Comparison of ENCODE assay signal across 10 mouse cellular contexts in genomic region chr11:64752299-64752698, GRCm38 (mm10).
A peak's percentile ranks its signal among the peaks of the same experiment; 100 is the strongest.
DNase-seq lines count a peak whose midpoint lies in the region; ATAC-seq and TF ChIP-seq lines count a peak whose summit lies in the region.
"Had no signal": no experiment of that assay in that cellular context is flagged by ENCODE, and none has a peak within 500 bp of the region (broad histone marks: within the 10 kb centered on the region; RNA-seq: fewer than 3 reads in every experiment).

No protein-coding gene starts in this region.

- H3K9me3 ChIP-seq in liver, embryonic 13.5 days (replicated peaks) = no peaks in the 10 kb centered on the region

- WGBS in liver, embryonic 13.5 days (ENCODE audit: insufficient replicate concordance) = 37% methylated on average over 3 of the region's 3 CpGs

- no peaks in the 10 kb centered on the region for H3K36me3 ChIP-seq in liver, embryonic 13.5 days

- H3K4me3 ChIP-seq in gastrocnemius, adult 2 months = no peak overlapping the region
- H3K4me3 ChIP-seq in liver, embryonic 13.5 days (replicated peaks) = no peak overlapping the region

- H3K27ac ChIP-seq in gastrocnemius, adult 2 months = no peak overlapping the region
- no peak overlapping the region for H3K27ac ChIP-seq in liver, embryonic 13.5 days

- intact Hi-C loops in gastrocnemius, adult 2 months (cut with DNase I) = no loop called here

- no peaks in the 10 kb centered on the region for H3K27me3 ChIP-seq in liver, embryonic 13.5 days

- DNase-seq in gastrocnemius, adult 2 months = no peak
- no peak for DNase-seq in gastrocnemius, postnatal 4 days (ENCODE audit: low spot score in 2 of 2)
- DNase-seq in retina, postnatal 1 day = peak; percentile 4
- no peak for DNase-seq in retina, embryonic 14.5 days (ENCODE audit: low spot score)
- peak; percentile 3 for DNase-seq in liver, embryonic 13.5 days
- DNase-seq in adrenal gland, postnatal 14 days = no peak
- no peak for DNase-seq in right cerebral cortex, adult 2 months (ENCODE audit: low spot score in 2 of 2)
- DNase-seq in cerebellum, adult 11-12 months = no peak
- DNase-seq: adrenal gland, adult 2 months; gastrocnemius, postnatal 10 days had no signal

- H3K4me1 ChIP-seq in liver, embryonic 13.5 days (replicated peaks) = no peaks in the 10 kb centered on the region

- no peak overlapping the region for H3K9ac ChIP-seq in liver, embryonic 13.5 days

- ATAC-seq in liver, embryonic 13.5 days (ENCODE audit: low read depth) = no peak

- TF ChIP-seq CTCF in gastrocnemius, adult 2 months (IDR thresholded peaks at IDR 0.05) = peak; percentile 7; the same call in 1 of the 2 replicates

- H3K4me2 ChIP-seq in liver, embryonic 13.5 days = no peak overlapping the region

Comparison
In these comparisons a context has a peak if more than half of its experiments do, and no peak if none do; other contexts are left out.
1. DNase-seq: peak in retina, postnatal 1 day (single experiment) and liver, embryonic 13.5 days (single experiment); none in gastrocnemius, adult 2 months (single experiment), gastrocnemius, postnatal 4 days (0 of 2), retina, embryonic 14.5 days (single experiment), adrenal gland, postnatal 14 days (single experiment), right cerebral cortex, adult 2 months (0 of 2) and cerebellum, adult 11-12 months (single experiment).